Mouse (Mus musculus) forebrain, embryonic 12.5 days (tissue): Measurements from ENCODE around the gene Anapc16. TPM values are rescaled to one million over a fixed set of nuclear protein-coding genes. Genes with fewer than 3 reads are reported as not detected.
A peak's percentile ranks its signal among the peaks of the same experiment; 100 is the strongest.

ENCODE experiments used
- ATAC-seq: fragments of 200-750 bp; cut with Nextera tagmentation; 2 replicates; pipeline ENCODE4 v1.8.0; 2017; ENCODE audit warnings: moderate TSS enrichment; ENCODE audit not compliant: low FRiP score
- H3K27ac ChIP-seq: fragments of 300-500 bp; sonication (generic); 2 replicates; pipeline ENCODE4 v1.5.1; 2016; ENCODE audit warnings: mild to moderate bottlenecking
- H3K27me3 ChIP-seq: fragments of 300-500 bp; sonication (generic); 2 replicates; pipeline ENCODE4 v1.6.1; 2016; ENCODE audit warnings: mild to moderate bottlenecking
- H3K36me3 ChIP-seq: fragments of 300-500 bp; sonication (generic); replicated peaks from 2 replicates; pipeline ENCODE4 v1.6.1; 2016; ENCODE audit warnings: mild to moderate bottlenecking
- H3K4me1 ChIP-seq: fragments of 300-500 bp; sonication (generic); 2 replicates; pipeline ENCODE4 v1.6.1; 2016
- H3K4me2 ChIP-seq: fragments of 300-500 bp; sonication (generic); 2 replicates; pipeline ENCODE4 v1.6.1; 2016; ENCODE audit warnings: mild to moderate bottlenecking, moderate library complexity
- H3K4me3 ChIP-seq: fragments of 300-500 bp; sonication (generic); replicated peaks from 2 replicates; pipeline ENCODE4 v1.5.1; 2016; ENCODE audit warnings: mild to moderate bottlenecking
- H3K9ac ChIP-seq: fragments of 300-500 bp; sonication (generic); 2 replicates; pipeline ENCODE4 v1.6.1; 2016; ENCODE audit warnings: mild to moderate bottlenecking
- H3K9me3 ChIP-seq: fragments of 300-500 bp; sonication (generic); 2 replicates; pipeline ENCODE4 v1.6.1; 2016
- WGBS: fragments of 180-500 bp; shearing (Covaris S2); methylation state at CpG from one replicate; pipeline ENCODE4 v1.1.7; 2016; 5-methylcytosine and 5-hydroxymethylcytosine counted together
- polyA plus RNA-seq: library from polyadenylated mRNA; unstranded; fragments of >200 nt; fragmentation: Nextera tagmentation; extraction: Ambion mirVana; gene quantifications from 2 replicates; pipeline ENCODE4 v1.2.1, GENCODE M21; 2016

Anapc16 gene
- polyA plus RNA-seq, 1 experiment from 2014 or later, result 100 TPM

- Histone ChIP-seq H3K4me2 (no peak overlapping the region), H3K9ac (0 out of 2 replicates have a peak overlapping the region, but pooled peaks have one; percentile 36), H3K4me1 (peaks cover 39% of the 10 kb centered on the region), H3K36me3 (no peaks in the 10 kb centered on the region), H3K9me3 (no peaks in the 10 kb centered on the region), H3K27me3 (no peaks in the 10 kb centered on the region), H3K27ac (peak overlapping the region; percentile 86), H3K4me3 (no peak overlapping the region)
- ATAC-seq, result no peak
- WGBS, result 74% methylated on average over 8 of the region's 8 CpGs
Measured at GRCm38 (mm10) chr10:59965788-59966187, 37.1 kb downstream of the Anapc16 start.

GRCm38 (mm10) chr10:59965362-59965695 is 37.6 kb downstream of the Anapc16 start:
- WGBS, result 21% methylated on average over 9 of the region's 9 CpGs
- Histone ChIP-seq H3K4me1 (peaks cover 37% of the 10 kb centered on the region), H3K27ac (peak overlapping the region; percentile 86), H3K4me3 (no peak overlapping the region), H3K36me3 (no peaks in the 10 kb centered on the region), H3K4me2 (peak overlapping the region; percentile 46), H3K27me3 (no peaks in the 10 kb centered on the region), H3K9me3 (no peaks in the 10 kb centered on the region), H3K9ac (peak overlapping the region; percentile 36; the same call in 1 of the 2 replicates)
- ATAC-seq, result no peak; the same call in 1 of the 2 replicates

GRCm38 (mm10) chr10:59964504-59965361 is 38.2 kb downstream of the Anapc16 start:
- peak; percentile 80 for ATAC-seq
- Histone ChIP-seq H3K4me3 (peak overlapping the region; percentile 19), H3K27ac (peak overlapping the region; percentile 86), H3K4me1 (peaks cover 31% of the 10 kb centered on the region), H3K4me2 (peak overlapping the region; percentile 46), H3K36me3 (no peaks in the 10 kb centered on the region), H3K27me3 (no peaks in the 10 kb centered on the region), H3K9ac (peak overlapping the region; percentile 36), H3K9me3 (no peaks in the 10 kb centered on the region)
- 5% methylated on average over 14 of the region's 23 CpGs for WGBS

GRCm38 (mm10) chr10:59963609-59964008 is 39.3 kb downstream of the Anapc16 start:
- H3K9me3 ChIP-seq, result no peaks in the 10 kb centered on the region
- no peak for ATAC-seq
- H3K9ac ChIP-seq, result no peak overlapping the region
- H3K4me1 ChIP-seq, result peaks cover 37% of the 10 kb centered on the region
- H3K36me3 ChIP-seq, result no peaks in the 10 kb centered on the region
- WGBS, result 37% methylated on average over 2 of the region's 2 CpGs
- H3K27ac ChIP-seq, result peak overlapping the region; percentile 86
- no peaks in the 10 kb centered on the region for H3K27me3 ChIP-seq
- no peak overlapping the region for H3K4me3 ChIP-seq
- H3K4me2 ChIP-seq, result no peak overlapping the region

- Histone ChIP-seq H3K36me3 (no peaks in the 10 kb centered on the region), H3K4me1 (peaks cover 42% of the 10 kb centered on the region), H3K9me3 (no peaks in the 10 kb centered on the region), H3K27ac (no peak overlapping the region), H3K9ac (no peak overlapping the region), H3K4me3 (no peak overlapping the region), H3K4me2 (no peak overlapping the region), H3K27me3 (no peaks in the 10 kb centered on the region)
- WGBS, result 80% methylated on average over 12 of the region's 12 CpGs
- no peak for ATAC-seq
Measured at GRCm38 (mm10) chr10:59959517-59959916, 43.4 kb downstream of the Anapc16 start.

- Histone ChIP-seq H3K9ac (0 out of 2 replicates have a peak overlapping the region, but pooled peaks have one; percentile 53), H3K9me3 (no peaks in the 10 kb centered on the region), H3K4me3 (no peak overlapping the region), H3K27me3 (no peaks in the 10 kb centered on the region), H3K27ac (peak overlapping the region; percentile 89), H3K4me1 (peaks cover 40% of the 10 kb centered on the region), H3K4me2 (peak overlapping the region; percentile 47), H3K36me3 (no peaks in the 10 kb centered on the region)
- ATAC-seq, result peak; percentile 60; the same call in 1 of the 2 replicates
- WGBS, result 18% methylated on average over 5 of the region's 5 CpGs
Measured at GRCm38 (mm10) chr10:59958458-59958857, 44.5 kb downstream of the Anapc16 start.

- Histone ChIP-seq H3K27ac (peak overlapping the region; percentile 89), H3K9ac (peak overlapping the region; percentile 53), H3K4me3 (peak overlapping the region; percentile 13), H3K36me3 (no peaks in the 10 kb centered on the region), H3K4me2 (peak overlapping the region; percentile 47), H3K9me3 (no peaks in the 10 kb centered on the region), H3K4me1 (peaks cover 47% of the 10 kb centered on the region), H3K27me3 (no peaks in the 10 kb centered on the region)
- 8% methylated on average over 25 of the region's 25 CpGs for WGBS
- peak; percentile 27 for ATAC-seq
Measured at GRCm38 (mm10) chr10:59957171-59958149, 45.5 kb downstream of the Anapc16 start.

- ATAC-seq, result no peak
- Histone ChIP-seq H3K4me1 (peaks cover 50% of the 10 kb centered on the region), H3K36me3 (no peaks in the 10 kb centered on the region), H3K27ac (peak overlapping the region; percentile 89), H3K4me2 (no peak overlapping the region), H3K9ac (no peak overlapping the region), H3K27me3 (no peaks in the 10 kb centered on the region), H3K4me3 (no peak overlapping the region), H3K9me3 (no peaks in the 10 kb centered on the region)
- 62% methylated on average over 5 of the region's 5 CpGs for WGBS
Measured at GRCm38 (mm10) chr10:59956681-59957080, 46.3 kb downstream of the Anapc16 start.

- Histone ChIP-seq H3K4me3 (no peak overlapping the region), H3K4me1 (peaks cover 57% of the 10 kb centered on the region), H3K4me2 (no peak overlapping the region), H3K9me3 (no peaks in the 10 kb centered on the region), H3K27ac (peak overlapping the region; percentile 56), H3K36me3 (0 out of 2 replicates have a peak, but pooled peaks cover 4% of the 10 kb centered on the region), H3K9ac (no peak overlapping the region), H3K27me3 (no peaks in the 10 kb centered on the region)
- ATAC-seq, result no peak
- 34% methylated on average over 7 of the region's 7 CpGs for WGBS
Measured at GRCm38 (mm10) chr10:59953564-59954039, 49.3 kb downstream of the Anapc16 start.

- Histone ChIP-seq H3K4me2 (peak overlapping the region; percentile 86), H3K9ac (peak overlapping the region; percentile 98), H3K27me3 (no peaks in the 10 kb centered on the region), H3K4me3 (peak overlapping the region; percentile 79), H3K27ac (peak overlapping the region; percentile 96), H3K4me1 (peaks cover 53% of the 10 kb centered on the region), H3K9me3 (no peaks in the 10 kb centered on the region), H3K36me3 (0 out of 2 replicates have a peak, but pooled peaks cover 4% of the 10 kb centered on the region)
- WGBS, result 22% methylated on average over 16 of the region's 16 CpGs
- ATAC-seq, result no peak
Measured at GRCm38 (mm10) chr10:59952781-59953563, 50.0 kb downstream of the Anapc16 start.

- Histone ChIP-seq H3K9ac (peak overlapping the region; percentile 98), H3K9me3 (no peaks in the 10 kb centered on the region), H3K27me3 (no peaks in the 10 kb centered on the region), H3K4me1 (peaks cover 46% of the 10 kb centered on the region), H3K4me2 (peak overlapping the region; percentile 86), H3K4me3 (peak overlapping the region; percentile 79), H3K36me3 (0 out of 2 replicates have a peak, but pooled peaks cover 4% of the 10 kb centered on the region), H3K27ac (peak overlapping the region; percentile 96)
- peak; percentile 31 for ATAC-seq
- under 1% methylated on average over 31 of the region's 31 CpGs for whole genome bisulfite sequencing
Measured at GRCm38 (mm10) chr10:59952152-59952780, 50.7 kb downstream of the Anapc16 start.
